Mouse (Mus musculus): Measurements from ENCODE around the gene Pfkl.
"Not testable (repeated sequence)": the region's sequence is repeated elsewhere in the genome, so short reads cannot be mapped to it uniquely, and the experiment has no call there.

Pfkl gene

GRCm38 (mm10) chr10:78009945-78010293 lies at the start of gene Pfkl:
TSS of gene Pfkl (minus strand) at chr10:78010083.
- no peak for ATAC-seq (ENCODE audit: insufficient number of reproducible peaks, low FRiP score, low TSS enrichment)

- no peak for ATAC-seq (ENCODE audit: insufficient number of reproducible peaks, low FRiP score, low TSS enrichment)
These were observed 47.2 kb upstream of the Pfkl start for GRCm38 (mm10) chr10:78057056-78057455.

- ATAC-seq (ENCODE audit: insufficient number of reproducible peaks, low FRiP score, low TSS enrichment) = no peak
These were observed 45.0 kb upstream of the Pfkl start for GRCm38 (mm10) chr10:78054633-78055565.

DNA sequence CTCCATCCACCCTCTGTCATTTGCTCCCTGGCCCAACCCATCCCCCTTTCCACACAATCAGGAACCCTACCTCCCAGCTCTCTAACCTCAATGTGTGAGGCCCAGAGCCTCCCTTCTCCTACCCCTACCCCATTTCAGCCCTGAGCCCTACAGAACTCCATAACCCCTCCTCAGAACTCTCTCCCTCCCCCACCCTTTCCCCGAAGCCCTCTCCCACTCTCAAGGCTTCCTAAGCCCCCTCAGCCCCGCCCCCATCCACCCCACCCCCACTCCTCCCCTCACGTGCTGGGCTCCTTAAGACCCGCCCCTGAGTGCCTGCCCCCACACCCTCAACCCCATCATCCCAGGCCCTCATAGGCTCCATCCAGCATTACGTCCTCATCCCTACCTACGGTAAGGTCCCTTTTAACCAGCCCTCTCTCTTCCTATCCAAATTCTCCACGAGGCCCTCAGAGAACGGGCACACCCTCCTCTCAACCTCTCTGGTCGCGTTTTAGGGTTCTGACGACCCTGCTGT lies 39.7 kb upstream of the Pfkl start:
- no peak for ATAC-seq (ENCODE audit: insufficient number of reproducible peaks, low FRiP score, low TSS enrichment)

DNA sequence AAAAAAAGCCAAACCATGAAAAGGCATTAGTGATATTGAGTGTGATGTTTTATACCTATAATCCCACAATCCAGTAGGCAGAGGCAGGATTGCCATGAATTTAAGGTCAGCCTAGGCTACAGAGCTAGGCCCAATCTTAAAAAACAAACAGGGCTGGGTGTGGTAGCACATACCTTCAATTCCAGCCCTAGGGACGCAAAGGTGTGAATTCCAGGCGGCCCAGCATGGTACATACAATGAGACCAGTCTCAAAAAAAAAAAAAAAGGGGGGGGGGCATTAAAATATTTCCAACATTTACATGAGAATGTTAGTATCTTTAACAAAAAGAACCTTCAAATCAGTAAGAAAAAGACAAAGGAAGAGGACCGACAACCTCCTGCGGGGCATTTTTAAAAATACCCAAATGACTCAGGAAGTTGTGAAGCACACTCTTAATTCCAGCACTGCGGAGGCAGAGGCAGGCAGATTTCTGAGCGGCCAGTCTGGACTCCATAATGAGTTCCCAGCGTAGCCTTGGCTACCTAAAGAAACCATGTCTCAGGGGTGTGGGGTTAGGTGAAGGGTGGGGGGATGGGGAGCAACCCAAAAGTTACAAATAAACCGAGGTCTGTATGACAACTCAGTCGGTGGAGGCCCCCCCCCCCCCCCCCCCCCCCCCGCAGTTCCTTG lies 38.3 kb upstream of the Pfkl start:
- ATAC-seq (ENCODE audit: insufficient number of reproducible peaks, low FRiP score, low TSS enrichment) = no peak

- ATAC-seq (ENCODE audit: insufficient number of reproducible peaks, low FRiP score, low TSS enrichment) = no peak
These were observed 36.5 kb upstream of the Pfkl start for GRCm38 (mm10) chr10:78046388-78046787.

DNA sequence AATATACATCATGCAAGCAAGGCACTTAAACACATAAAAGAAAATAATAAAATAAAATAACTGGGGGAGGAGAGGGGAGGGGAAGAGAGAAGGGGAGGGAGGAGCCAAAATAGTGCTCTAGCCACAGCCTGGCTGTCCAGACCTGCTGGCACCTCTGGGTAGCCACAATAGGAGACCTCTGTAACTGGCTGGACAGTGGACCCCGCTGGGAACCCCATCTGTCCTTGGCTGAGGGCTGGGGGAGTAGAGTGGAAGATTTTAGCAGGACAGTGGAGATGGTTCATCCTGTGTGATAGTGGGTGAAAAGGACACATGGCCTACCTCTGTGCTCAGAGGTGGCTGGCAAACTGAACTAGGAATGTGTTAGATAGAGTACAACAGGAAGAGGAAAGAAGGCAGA lies 34.6 kb upstream of the Pfkl start:
- ATAC-seq (ENCODE audit: insufficient number of reproducible peaks, low FRiP score, low TSS enrichment) = no peak

DNA sequence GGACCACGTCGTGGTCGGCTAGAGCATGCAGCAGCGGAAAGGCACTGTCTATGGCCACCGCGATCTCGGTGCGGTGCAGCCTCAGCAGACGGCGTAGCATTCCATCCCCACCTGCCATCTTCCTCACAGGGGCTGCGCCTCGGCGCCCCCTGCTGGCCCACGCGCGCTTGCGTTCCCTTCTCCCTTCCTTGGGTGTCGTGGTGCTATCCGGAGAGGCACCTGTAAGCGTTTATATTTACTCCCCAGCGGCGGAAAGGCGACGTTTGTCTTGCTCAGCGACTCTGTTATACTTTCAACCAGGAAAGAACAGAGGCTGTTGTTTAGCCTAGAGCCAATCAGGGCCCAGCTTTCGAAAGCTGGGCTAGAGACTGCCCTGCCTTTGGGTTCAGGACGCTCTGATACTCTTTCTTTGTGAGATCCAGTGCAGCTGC lies 33.5 kb upstream of the Pfkl start, which contains the start of gene Aire:
Gene Aire, minus strand, starts transcription at position 205 of the 431 bp plus-strand sequence.
- ATAC-seq (ENCODE audit: insufficient number of reproducible peaks, low FRiP score, low TSS enrichment) = 0 out of 2 replicates have a peak, but pooled peaks have one; percentile 40

DNA sequence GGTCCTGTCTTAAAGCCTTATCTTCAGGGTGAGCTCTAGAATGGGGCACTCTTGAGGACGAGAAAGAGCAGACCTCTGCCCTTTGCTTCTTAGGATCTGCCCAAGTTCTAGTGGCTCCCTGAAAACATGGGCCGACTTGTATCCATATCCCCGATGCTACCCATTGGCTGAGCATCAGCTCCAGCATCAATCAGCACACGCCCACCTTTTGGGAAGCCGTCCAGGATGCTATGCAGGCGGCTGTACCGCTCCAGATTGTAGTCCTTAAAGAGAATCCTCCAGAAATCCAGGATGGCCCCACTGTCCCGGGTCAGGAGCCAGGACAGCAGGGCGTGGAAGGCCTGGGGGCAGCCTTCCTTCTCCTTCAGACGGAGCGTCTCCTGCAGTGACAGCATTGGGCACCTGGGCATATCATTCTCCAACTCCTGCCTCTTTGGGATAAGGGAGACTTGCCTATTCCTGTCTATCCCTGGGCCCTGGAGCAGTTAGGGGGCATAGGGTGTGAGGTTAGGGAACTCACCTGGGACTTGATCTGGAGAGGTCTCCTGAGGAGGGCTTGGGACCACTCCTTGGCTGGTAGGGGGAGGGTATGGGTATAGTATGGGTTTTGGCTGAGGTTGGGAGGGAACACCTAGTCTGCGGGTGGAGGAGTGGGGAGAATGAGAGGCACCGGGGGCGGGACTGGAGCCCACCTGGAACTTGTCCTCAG lies 33.0 kb upstream of the Pfkl start:
- no peak for ATAC-seq (ENCODE audit: insufficient number of reproducible peaks, low FRiP score, low TSS enrichment)

DNA sequence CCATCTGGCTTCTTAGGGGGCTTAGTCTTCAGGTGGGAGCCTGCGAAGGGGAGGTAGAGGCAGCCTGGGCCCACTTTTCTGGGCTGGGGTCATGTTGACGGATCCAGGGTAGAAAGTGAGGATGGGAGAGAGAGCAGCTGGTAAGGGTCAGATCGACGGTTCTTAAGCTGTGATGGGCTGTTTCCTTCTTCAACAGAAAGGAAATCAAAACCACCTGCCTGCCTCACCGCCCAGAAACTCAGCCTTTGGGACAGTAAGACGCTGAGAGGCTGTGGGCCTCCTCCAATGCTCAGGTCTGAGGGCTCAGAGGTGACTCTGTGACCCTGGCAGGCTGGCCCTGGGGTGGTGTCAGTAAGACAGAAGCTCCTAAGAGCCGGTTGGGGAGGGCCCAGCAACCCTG lies 32.2 kb upstream of the Pfkl start:
- no peak for ATAC-seq (ENCODE audit: insufficient number of reproducible peaks, low FRiP score, low TSS enrichment)

GRCm38 (mm10) chr10:78041647-78042046 lies 31.8 kb upstream of the Pfkl start, which contains the start of gene Dnmt3l:
TSS of gene Dnmt3l (plus strand) at chr10:78041947.
- ATAC-seq (ENCODE audit: insufficient number of reproducible peaks, low FRiP score, low TSS enrichment) = no peak

- ATAC-seq (ENCODE audit: insufficient number of reproducible peaks, low FRiP score, low TSS enrichment) = no peak
These were observed 27.3 kb upstream of the Pfkl start for GRCm38 (mm10) chr10:78037139-78037538.

- ATAC-seq (ENCODE audit: insufficient number of reproducible peaks, low FRiP score, low TSS enrichment) = no peak
These were observed 22.1 kb upstream of the Pfkl start for GRCm38 (mm10) chr10:78031987-78032386.

GRCm38 (mm10) chr10:78029080-78029479 lies 19.2 kb upstream of the Pfkl start:
- ATAC-seq (ENCODE audit: insufficient number of reproducible peaks, low FRiP score, low TSS enrichment) = no peak

DNA sequence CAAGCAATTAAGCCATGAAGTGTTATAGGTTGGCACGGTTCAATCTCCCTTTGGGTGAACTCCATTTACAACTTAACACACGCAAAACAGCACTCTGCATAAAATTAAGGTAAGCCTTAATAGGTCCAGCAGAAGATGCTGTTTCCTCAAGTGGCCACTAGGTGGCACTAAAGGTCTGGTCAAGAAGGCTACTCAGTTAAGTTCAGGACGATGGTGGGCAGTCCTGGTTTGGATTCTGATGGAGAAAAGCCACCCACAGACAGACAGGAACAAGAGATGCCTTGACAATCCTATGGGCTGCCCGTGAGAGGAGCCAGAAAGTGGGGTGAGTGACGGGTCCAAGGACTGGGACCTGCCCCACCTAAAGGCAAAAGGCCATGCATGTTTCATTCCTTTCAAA lies 18.2 kb upstream of the Pfkl start:
- ATAC-seq (ENCODE audit: insufficient number of reproducible peaks, low FRiP score, low TSS enrichment) = peak; percentile 66

GRCm38 (mm10) chr10:78025453-78025852 lies 15.6 kb upstream of the Pfkl start:
- not testable (repeated sequence) for ATAC-seq (ENCODE audit: insufficient number of reproducible peaks, low FRiP score, low TSS enrichment)

DNA sequence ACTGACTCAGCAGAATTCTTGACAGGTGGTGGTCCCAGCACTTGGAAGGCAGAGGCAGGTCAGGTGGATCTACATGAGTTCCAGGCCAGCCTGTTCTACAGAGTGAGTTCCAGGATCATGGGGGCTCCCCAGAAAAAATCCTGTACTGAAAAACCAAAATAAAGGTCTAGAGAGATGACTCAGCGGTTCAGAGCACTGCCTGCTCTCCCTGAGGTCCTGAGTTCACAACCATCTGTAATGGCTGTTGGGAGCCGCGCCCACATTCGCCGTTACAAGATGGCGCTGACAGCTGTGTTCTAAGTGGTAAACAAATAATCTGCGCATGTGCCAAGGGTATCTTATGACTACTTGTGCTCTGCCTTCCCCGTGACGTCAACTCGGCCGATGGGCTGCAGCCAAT lies 10.1 kb upstream of the Pfkl start:
- ATAC-seq (ENCODE audit: insufficient number of reproducible peaks, low FRiP score, low TSS enrichment) = not testable (repeated sequence)

GRCm38 (mm10) chr10:78019291-78019690 lies 9.4 kb upstream of the Pfkl start:
- ATAC-seq (ENCODE audit: insufficient number of reproducible peaks, low FRiP score, low TSS enrichment) = no peak

- peak; percentile 61; the same call in 1 of the 2 replicates for ATAC-seq (ENCODE audit: insufficient number of reproducible peaks, low FRiP score, low TSS enrichment)
These were observed 8.9 kb upstream of the Pfkl start for GRCm38 (mm10) chr10:78018797-78019203.

- ATAC-seq (ENCODE audit: insufficient number of reproducible peaks, low FRiP score, low TSS enrichment) = no peak
These were observed 6.5 kb upstream of the Pfkl start for GRCm38 (mm10) chr10:78016366-78016765.
